Mouse (Mus musculus): ENCODE measurements around the gene Capn12. TPM values are rescaled to one million over a fixed set of nuclear protein-coding genes. Genes with fewer than 3 reads are reported as not detected.
"Not testable (repeated sequence)": the region's sequence is repeated elsewhere in the genome, so short reads cannot be mapped to it uniquely, and the experiment has no call there.

Gene Capn12
- total and polyA plus RNA-seq, 2 experiments from 2014 or later: 0.38 to 0.41 TPM

- ATAC-seq (ENCODE audit: low FRiP score) (no peak), DNase-seq (ENCODE audit: low spot score) (no peak)
- no peaks in the 10 kb centered on the region for H3K9me3 ChIP-seq (ENCODE audit: low read length)
- H3K9ac ChIP-seq (replicated peaks; ENCODE audit: low read length, poor library complexity, severe bottlenecking): no peak overlapping the region
- H3K27ac ChIP-seq (ENCODE audit: low read depth, low read length): no peak overlapping the region
- 35% methylated on average over 9 of the region's 9 CpGs for WGBS
- no peaks in the 10 kb centered on the region for H3K27me3 ChIP-seq (ENCODE audit: insufficient read depth, low read length)
- H3K36me3 ChIP-seq (ENCODE audit: insufficient read depth, low read length): no peaks in the 10 kb centered on the region
- H3K4me3 ChIP-seq (ENCODE audit: low read depth, low read length): no peak overlapping the region
- no peak overlapping the region for H3K4me2 ChIP-seq (ENCODE audit: low read depth, low read length, poor library complexity, severe bottlenecking)
- no peaks in the 10 kb centered on the region for H3K4me1 ChIP-seq (ENCODE audit: insufficient read depth, low read length)
- no peak for TF ChIP-seq CTCF (IDR thresholded peaks at IDR 0.05)
Measured at GRCm38 (mm10) chr7:28864288-28864750, 16.9 kb upstream of the Capn12 start.

DNA sequence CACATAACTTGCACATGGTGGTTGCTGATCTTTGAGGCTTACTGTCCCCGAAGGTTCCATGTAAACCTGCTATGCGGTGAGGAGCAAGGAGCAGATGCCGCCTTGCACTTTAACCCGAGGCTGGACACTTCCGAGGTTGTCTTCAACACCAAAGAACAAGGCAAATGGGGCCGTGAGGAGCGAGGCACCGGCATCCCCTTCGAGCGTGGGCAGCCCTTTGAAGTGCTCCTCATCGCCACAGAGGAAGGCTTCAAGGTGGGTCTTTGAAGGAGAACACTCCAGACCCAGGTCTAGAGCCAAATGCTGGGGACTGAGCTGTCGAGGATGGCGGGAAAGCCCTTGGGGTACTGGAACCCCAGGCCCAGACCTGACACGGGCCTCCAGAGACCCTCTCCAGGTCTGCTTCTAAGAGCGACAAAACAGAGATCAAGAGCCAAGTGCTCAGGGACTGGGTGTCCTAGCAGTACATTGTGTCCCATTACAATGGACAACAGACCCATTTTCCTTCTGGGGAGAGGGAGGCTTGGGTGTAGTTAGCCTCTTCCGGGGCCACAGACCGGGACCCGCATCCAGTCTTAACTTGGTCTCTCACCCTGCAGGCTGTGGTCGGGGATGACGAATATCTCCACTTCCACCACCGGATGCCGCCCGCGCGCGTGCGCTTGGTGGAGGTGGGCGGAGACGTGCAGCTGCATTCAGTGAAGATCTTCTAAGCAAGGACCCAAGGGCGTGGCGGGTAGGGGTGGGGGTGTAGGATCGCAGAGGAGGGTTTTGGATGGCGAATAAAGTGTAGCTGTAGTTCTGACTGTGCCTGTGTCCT, 15.5 kb upstream of the Capn12 start:
- H3K9ac ChIP-seq (replicated peaks; ENCODE audit: low read length, poor library complexity, severe bottlenecking): no peak overlapping the region
- peak; percentile 65; the same call in 1 of the 2 replicates for ATAC-seq (ENCODE audit: low FRiP score)
- no peaks in the 10 kb centered on the region for H3K4me1 ChIP-seq (ENCODE audit: insufficient read depth, low read length)
- DNase-seq (ENCODE audit: low spot score): peak; percentile 37
- WGBS: 51% methylated on average over 33 of the region's 33 CpGs
- H3K4me2 ChIP-seq (ENCODE audit: low read depth, low read length, poor library complexity, severe bottlenecking): peak overlapping the region; percentile 46
- no peaks in the 10 kb centered on the region for H3K9me3 ChIP-seq (ENCODE audit: low read length)
- H3K27ac ChIP-seq (ENCODE audit: low read depth, low read length): no peak overlapping the region
- TF ChIP-seq CTCF (IDR thresholded peaks at IDR 0.05): peak; percentile 46
- H3K4me3 ChIP-seq (ENCODE audit: low read depth, low read length): peak overlapping the region; percentile 22
- H3K27me3 ChIP-seq (ENCODE audit: insufficient read depth, low read length): no peaks in the 10 kb centered on the region
- H3K36me3 ChIP-seq (ENCODE audit: insufficient read depth, low read length): no peaks in the 10 kb centered on the region

GRCm38 (mm10) chr7:28866769-28867507, 14.3 kb upstream of the Capn12 start:
- 94% methylated on average over 28 of the region's 28 CpGs for WGBS
- Histone ChIP-seq H3K9me3 (ENCODE audit: low read length) (no peaks in the 10 kb centered on the region), H3K27ac (ENCODE audit: low read depth, low read length) (no peak overlapping the region), H3K36me3 (ENCODE audit: insufficient read depth, low read length) (no peaks in the 10 kb centered on the region), H3K4me3 (ENCODE audit: low read depth, low read length) (no peak overlapping the region), H3K4me1 (ENCODE audit: insufficient read depth, low read length) (no peaks in the 10 kb centered on the region), H3K9ac (replicated peaks; ENCODE audit: low read length, poor library complexity, severe bottlenecking) (no peak overlapping the region), H3K4me2 (ENCODE audit: low read depth, low read length, poor library complexity, severe bottlenecking) (no peak overlapping the region), H3K27me3 (ENCODE audit: insufficient read depth, low read length) (no peaks in the 10 kb centered on the region)
- no peak for DNase-seq (ENCODE audit: low spot score)
- ATAC-seq (ENCODE audit: low FRiP score): no peak
- TF ChIP-seq CTCF (IDR thresholded peaks at IDR 0.05): no peak

- not testable (repeated sequence) for ATAC-seq (ENCODE audit: low FRiP score); H3K27me3 ChIP-seq (ENCODE audit: insufficient read depth, low read length); H3K36me3 ChIP-seq (ENCODE audit: insufficient read depth, low read length); H3K4me2 ChIP-seq (ENCODE audit: low read depth, low read length, poor library complexity, severe bottlenecking); H3K9ac ChIP-seq (replicated peaks; ENCODE audit: low read length, poor library complexity, severe bottlenecking); H3K9me3 ChIP-seq (ENCODE audit: low read length); H3K4me1 ChIP-seq (ENCODE audit: insufficient read depth, low read length); H3K4me3 ChIP-seq (ENCODE audit: low read depth, low read length); H3K27ac ChIP-seq (ENCODE audit: low read depth, low read length)
- DNase-seq (ENCODE audit: low spot score): peak; percentile 36
- WGBS: 27% methylated on average over 23 of the region's 23 CpGs
- TF ChIP-seq CTCF (IDR thresholded peaks at IDR 0.05): peak; percentile 66
Measured at GRCm38 (mm10) chr7:28867508-28868340, 13.5 kb upstream of the Capn12 start.

DNA sequence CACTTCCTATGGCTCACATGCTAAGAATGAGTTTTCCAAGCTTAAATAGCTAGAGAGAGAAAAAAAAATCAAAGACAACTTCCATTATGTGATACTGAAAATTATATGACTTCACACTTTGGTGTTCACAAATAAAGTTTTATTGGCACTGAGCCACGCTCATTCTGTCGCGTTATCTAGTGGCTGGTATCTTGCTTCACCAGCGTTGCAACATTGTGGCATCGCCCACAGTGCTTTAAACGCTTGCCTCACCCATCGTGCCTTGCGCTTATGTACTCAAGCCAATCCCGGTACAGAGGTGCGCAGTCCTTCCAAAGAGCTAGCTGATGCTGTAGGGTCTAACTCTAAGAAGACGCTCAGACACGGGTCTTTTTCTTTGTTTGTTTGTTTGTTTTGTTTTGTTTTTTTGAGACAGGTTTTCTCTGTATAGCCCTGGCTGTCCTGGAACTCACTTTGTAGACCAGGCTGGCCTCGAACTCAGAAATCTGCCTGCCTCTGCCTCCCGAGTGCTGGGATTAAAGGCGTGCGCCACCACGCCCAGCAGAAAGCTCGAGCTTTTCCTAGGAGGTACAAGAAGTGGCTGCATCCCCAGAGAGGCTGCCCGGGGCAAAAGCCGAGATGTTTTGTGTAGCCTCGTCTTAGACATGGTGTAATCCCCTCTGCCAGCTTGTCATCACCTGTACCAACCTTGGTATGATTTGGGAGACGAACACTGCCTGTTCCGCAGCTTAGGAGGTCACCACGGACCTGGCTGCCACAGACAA, 10.1 kb upstream of the Capn12 start:
- Histone ChIP-seq H3K9ac (replicated peaks; ENCODE audit: low read length, poor library complexity, severe bottlenecking) (no peak overlapping the region), H3K36me3 (ENCODE audit: insufficient read depth, low read length) (no peaks in the 10 kb centered on the region), H3K4me3 (ENCODE audit: low read depth, low read length) (no peak overlapping the region), H3K27ac (ENCODE audit: low read depth, low read length) (no peak overlapping the region), H3K4me1 (ENCODE audit: insufficient read depth, low read length) (no peaks in the 10 kb centered on the region), H3K4me2 (ENCODE audit: low read depth, low read length, poor library complexity, severe bottlenecking) (no peak overlapping the region), H3K27me3 (ENCODE audit: insufficient read depth, low read length) (no peaks in the 10 kb centered on the region), H3K9me3 (ENCODE audit: low read length) (no peaks in the 10 kb centered on the region)
- ATAC-seq (ENCODE audit: low FRiP score) (no peak), DNase-seq (ENCODE audit: low spot score) (no peak)
- no peak for TF ChIP-seq CTCF (IDR thresholded peaks at IDR 0.05)
- WGBS: 92% methylated on average over 23 of the region's 24 CpGs

Measured in midbrain, postnatal 0 days (tissue).